Comparison of ENCODE assay signal across 19 mouse cellular contexts in the genomic region with DNA sequence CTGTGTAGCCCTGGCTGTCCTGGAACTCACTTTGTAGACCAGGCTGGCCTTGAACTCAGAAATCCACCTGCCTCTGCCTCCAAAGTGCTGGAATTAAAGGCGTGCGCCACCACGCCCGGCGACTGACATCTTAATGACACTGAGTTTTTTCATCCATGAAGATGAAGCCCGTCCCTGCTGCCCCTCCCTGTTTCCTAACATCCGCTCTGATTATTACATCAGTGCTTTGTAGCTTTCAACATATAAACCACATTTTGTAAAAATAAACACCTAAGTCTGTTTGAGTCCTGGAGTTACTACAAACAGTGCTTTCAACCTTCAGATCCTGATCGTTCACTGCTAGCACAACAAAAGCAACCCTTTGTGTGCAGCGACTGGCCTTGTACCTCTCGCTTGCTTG.
DNase-seq lines count a peak whose midpoint lies in the region; ATAC-seq lines count a peak whose summit lies in the region.
"Had no signal": no experiment of that assay in that cellular context is flagged by ENCODE, and none has a peak within 500 bp of the region (broad histone marks: within the 10 kb centered on the region; RNA-seq: fewer than 3 reads in every experiment).

No protein-coding gene starts in this region.

- no peak overlapping the region for H3K9ac ChIP-seq in hindbrain, embryonic 13.5 days
- H3K9ac ChIP-seq: embryonic facial prominence, embryonic 12.5 days; forebrain, embryonic 13.5 days; forebrain, embryonic 15.5 days had no signal

- peak; percentile 55 for ATAC-seq in granulocyte monocyte progenitor cell, adult 5-6 weeks (replicated peaks; ENCODE audit: poor library complexity, severe bottlenecking)
- peak; percentile 92 for ATAC-seq in megakaryocyte, adult 5-6 weeks (ENCODE audit: poor library complexity, severe bottlenecking)
- peak; percentile 79 for ATAC-seq in monocyte, adult 5-6 weeks (replicated peaks; ENCODE audit: insufficient number of reproducible peaks, low FRiP score, low TSS enrichment, poor library complexity, severe bottlenecking)
- ATAC-seq in hindbrain, embryonic 13.5 days (ENCODE audit: low FRiP score) = no peak
- ATAC-seq: activated CD4-positive, CD25-positive, alpha-beta regulatory T cell, adult 4 months; forebrain, embryonic 13.5 days; forebrain, embryonic 15.5 days had no signal

- WGBS in hindbrain, embryonic 13.5 days = 89% methylated on average over 10 of the region's 10 CpGs

- no peak overlapping the region for H3K4me2 ChIP-seq in hindbrain, embryonic 13.5 days
- H3K4me2 ChIP-seq: embryonic facial prominence, embryonic 12.5 days; forebrain, embryonic 13.5 days; forebrain, embryonic 15.5 days had no signal

- no peak overlapping the region for H3K27ac ChIP-seq in hindbrain, embryonic 13.5 days
- H3K27ac ChIP-seq: embryonic facial prominence, embryonic 10.5 days; embryonic facial prominence, embryonic 12.5 days; forebrain, embryonic 13.5 days; forebrain, embryonic 15.5 days had no signal

- no peaks in the 10 kb centered on the region for H3K9me3 ChIP-seq in hindbrain, embryonic 13.5 days
- H3K9me3 ChIP-seq: embryonic facial prominence, embryonic 10.5 days; embryonic facial prominence, embryonic 12.5 days; forebrain, embryonic 13.5 days; forebrain, embryonic 15.5 days had no signal

- no peaks in the 10 kb centered on the region for H3K27me3 ChIP-seq in hindbrain, embryonic 13.5 days
- H3K27me3 ChIP-seq: embryonic facial prominence, embryonic 12.5 days; forebrain, embryonic 13.5 days; forebrain, embryonic 15.5 days had no signal

- no peaks in the 10 kb centered on the region for H3K4me1 ChIP-seq in hindbrain, embryonic 13.5 days (replicated peaks)
- H3K4me1 ChIP-seq: forebrain, embryonic 13.5 days; forebrain, embryonic 15.5 days had no signal

- no peak overlapping the region for H3K4me3 ChIP-seq in hindbrain, embryonic 13.5 days
- H3K4me3 ChIP-seq: embryonic facial prominence, embryonic 10.5 days; embryonic facial prominence, embryonic 12.5 days; forebrain, embryonic 13.5 days; forebrain, embryonic 15.5 days had no signal

- DNase-seq in left cerebral cortex, postnatal 36 days (ENCODE audit: low spot score in 2 of 2) = no peak
- DNase-seq in gastrocnemius, adult 8-10 months (ENCODE audit: low spot score in 2 of 2) = no peak
- DNase-seq: adrenal gland, adult 8-10 months; adrenal gland, postnatal 14 days; adrenal gland, postnatal 36 days; cerebellum, adult 11-12 months; cerebellum, adult 2 months; cerebellum, adult 9-10 months; cerebellum, postnatal 10 days; cerebellum, postnatal 25 days had no signal

- intact Hi-C loops in left cerebral cortex, postnatal 36 days (cut with DNase I) = no loop called here

- H3K36me3 ChIP-seq in hindbrain, embryonic 13.5 days = peaks cover 47% of the 10 kb centered on the region
- H3K36me3 ChIP-seq: embryonic facial prominence, embryonic 10.5 days; embryonic facial prominence, embryonic 12.5 days; forebrain, embryonic 15.5 days had no signal
